Comparison of ENCODE assay signal across 8 mouse cellular contexts in the genomic region with DNA sequence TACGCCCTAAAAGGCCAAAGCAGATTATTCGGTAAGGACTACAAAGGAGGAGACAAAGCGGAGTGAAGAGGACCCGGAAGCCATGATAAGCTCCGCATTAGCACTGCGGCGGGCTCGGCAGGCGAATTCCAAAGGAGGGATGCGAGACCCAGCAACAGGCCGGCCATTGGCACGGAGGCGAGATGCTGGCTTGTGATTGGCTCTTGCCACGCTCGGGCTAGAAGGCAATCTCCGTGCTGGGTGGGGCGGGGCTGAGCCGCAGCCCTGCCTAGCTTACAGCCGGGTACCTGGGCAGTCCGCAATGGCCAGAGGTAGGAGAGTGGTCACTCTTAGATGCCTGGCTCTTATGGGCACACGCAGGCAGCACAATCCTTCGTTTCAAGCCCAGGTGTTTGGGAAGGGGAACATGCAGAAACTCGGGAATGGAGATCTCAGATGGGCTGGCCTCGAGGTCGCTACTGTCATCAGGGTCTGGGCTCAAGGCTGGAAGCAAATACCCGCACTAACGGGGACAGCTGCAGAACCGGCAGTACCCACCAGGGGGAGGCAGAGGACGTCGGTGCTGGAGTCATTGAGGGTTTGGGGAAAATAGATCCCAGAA. TPM values are rescaled to one million over a fixed set of nuclear protein-coding genes. Genes with fewer than 3 reads are reported as not detected.
DNase-seq lines count a peak whose midpoint lies in the region; ATAC-seq and TF ChIP-seq lines count a peak whose summit lies in the region.

No protein-coding gene starts in this region.

- ATAC-seq in erythroblast, adult 5-6 weeks (replicated peaks; ENCODE audit: low FRiP score, poor library complexity, severe bottlenecking) = peak; percentile 81
- peak; percentile 93 for ATAC-seq in heart, embryonic 12.5 days (ENCODE audit: insufficient number of reproducible peaks, low FRiP score)
- ATAC-seq in kidney, postnatal 0 days (replicated peaks; ENCODE audit: low FRiP score, low read depth) = peak; percentile 94

- H3K4me2 ChIP-seq in heart, embryonic 12.5 days = peak overlapping the region; percentile 68
- H3K4me2 ChIP-seq in kidney, postnatal 0 days (ENCODE audit: low read length) = peak overlapping the region; percentile 72
- no peak overlapping the region for H3K4me2 ChIP-seq in myocyte (ENCODE audit: low read depth)

- DNase-seq in CD4-positive helper T cell, adult 2 months (ENCODE audit: low read depth, low spot score) = peak; percentile 46
- DNase-seq in brain, embryonic 14.5 days (ENCODE audit: low read depth) = peak; percentile 96
- peak; percentile 97 for DNase-seq in kidney, postnatal 0 days (ENCODE audit: low spot score)
- peak; percentile 78 for DNase-seq in liver, adult 2 months (ENCODE audit: extremely low read depth, low read depth, low spot score)
- DNase-seq in spleen, postnatal 4 days (ENCODE audit: low spot score in 2 of 2) = peak; percentile 75 to 92

- H3K36me3 ChIP-seq in heart, embryonic 12.5 days = peaks cover 19% of the 10 kb centered on the region
- 0 out of 2 replicates have a peak, but pooled peaks cover 4% of the 10 kb centered on the region for H3K36me3 ChIP-seq in kidney, postnatal 0 days (ENCODE audit: insufficient read depth, low read length)
- no peaks in the 10 kb centered on the region for H3K36me3 ChIP-seq in liver, adult 2 months (ENCODE audit: control insufficient read depth, insufficient read depth, low read length)
- H3K36me3 ChIP-seq in myocyte (ENCODE audit: control insufficient read depth, insufficient read depth) = peaks cover 17% of the 10 kb centered on the region

- H3K27ac ChIP-seq in heart, embryonic 12.5 days (ENCODE audit: poor library complexity, severe bottlenecking) = peak overlapping the region; percentile 49
- H3K27ac ChIP-seq in kidney, postnatal 0 days = 0 out of 2 replicates have a peak overlapping the region, but pooled peaks have one; percentile 58
- peak overlapping the region; percentile 35 for H3K27ac ChIP-seq in liver, adult 2 months (replicated peaks; ENCODE audit: insufficient read depth, low read depth, low read length)

- peak overlapping the region; percentile 39 for H3K4me3 ChIP-seq in heart, embryonic 12.5 days
- H3K4me3 ChIP-seq in kidney, postnatal 0 days (replicated peaks; ENCODE audit: low read depth, low read length) = peak overlapping the region; percentile 26
- H3K4me3 ChIP-seq in liver, adult 2 months (ENCODE audit: insufficient read depth, low read depth, low read length) = peak overlapping the region; percentile 19
- no peak overlapping the region for H3K4me3 ChIP-seq in myocyte

- peaks cover 31% of the 10 kb centered on the region for H3K4me1 ChIP-seq in heart, embryonic 12.5 days (replicated peaks)
- no peaks in the 10 kb centered on the region for H3K4me1 ChIP-seq in kidney, postnatal 0 days (replicated peaks; ENCODE audit: insufficient read depth, low read length)
- H3K4me1 ChIP-seq in liver, adult 2 months (ENCODE audit: control insufficient read depth, insufficient read depth, low read length) = peaks cover 22% of the 10 kb centered on the region

- no peaks in the 10 kb centered on the region for H3K79me2 ChIP-seq in liver, adult 2 months (ENCODE audit: control insufficient read depth, insufficient read depth, low read length)
- H3K79me2 ChIP-seq in myocyte (ENCODE audit: control insufficient read depth, insufficient read depth) = peaks cover 19% of the 10 kb centered on the region

- H3ac ChIP-seq in myocyte (ENCODE audit: control insufficient read depth, insufficient read length) = no peak overlapping the region

- TF ChIP-seq CTCF in brain, embryonic 14.5 days (IDR thresholded peaks at IDR 0.05; ENCODE audit: borderline replicate concordance, extremely low read depth, insufficient read depth, insufficient read length) = peak; percentile 94
- peak; percentile 98 for TF ChIP-seq CTCF in kidney, postnatal 0 days (IDR thresholded peaks at IDR 0.05; ENCODE audit: low read depth)
- TF ChIP-seq CTCF in liver, adult 2 months (IDR thresholded peaks at IDR 0.05; ENCODE audit: low read depth, low read length) = peak; percentile 99

- peak overlapping the region; percentile 54 for H3K9ac ChIP-seq in heart, embryonic 12.5 days
- H3K9ac ChIP-seq in kidney, postnatal 0 days (ENCODE audit: low read depth, low read length) = peak overlapping the region; percentile 48; the same call in 1 of the 2 replicates
- H3K9ac ChIP-seq in liver, adult 2 months (ENCODE audit: low read depth, low read length) = peak overlapping the region; percentile 55

- H3K9me3 ChIP-seq in heart, embryonic 12.5 days (replicated peaks) = no peaks in the 10 kb centered on the region
- no peaks in the 10 kb centered on the region for H3K9me3 ChIP-seq in kidney, postnatal 0 days (replicated peaks; ENCODE audit: low read length)

- no peaks in the 10 kb centered on the region for H3K27me3 ChIP-seq in heart, embryonic 12.5 days (replicated peaks)
- H3K27me3 ChIP-seq in kidney, postnatal 0 days (ENCODE audit: insufficient read depth, low read length) = no peaks in the 10 kb centered on the region
- no peaks in the 10 kb centered on the region for H3K27me3 ChIP-seq in liver, adult 2 months (ENCODE audit: control insufficient read depth, insufficient read depth, low read length)
- H3K27me3 ChIP-seq in myocyte (ENCODE audit: control insufficient read depth, insufficient read depth, insufficient read length) = no peaks in the 10 kb centered on the region

- peak; percentile 48; the same call in 1 of the 2 replicates for TF ChIP-seq POLR2A in brain, embryonic 14.5 days (IDR thresholded peaks at IDR 0.05; ENCODE audit: borderline replicate concordance, extremely low read depth, insufficient read depth, insufficient read length, poor library complexity, severe bottlenecking)
- peak; percentile 42; the same call in 1 of the 2 replicates for TF ChIP-seq POLR2A in liver, adult 2 months (IDR thresholded peaks at IDR 0.05; ENCODE audit: extremely low read depth, insufficient read depth, low read length)
- no peak for TF ChIP-seq POLR2A in myocyte (IDR thresholded peaks at IDR 0.05; ENCODE audit: insufficient read length, low read depth)

- WGBS in heart, embryonic 12.5 days = under 1% methylated on average over 30 of the region's 30 CpGs
- WGBS in kidney, postnatal 0 days = 1% methylated on average over 30 of the region's 30 CpGs
- WGBS in liver, adult 2 months = 3% methylated on average over 30 of the region's 30 CpGs

TF ChIP-seq in myocyte, 11 proteins besides CTCF, POLR2A, EP300 and RAD21:
- TF ChIP-seq CEBPB (IDR thresholded peaks at IDR 0.05; ENCODE audit: insufficient read depth, poor library complexity, severe bottlenecking) (no peak), REST (IDR thresholded peaks at IDR 0.05; ENCODE audit: insufficient read depth, insufficient read length) (no peak), MYOG (IDR thresholded peaks at IDR 0.05; ENCODE audit: control insufficient read depth in 1 of 3, insufficient read depth in 1 of 3, insufficient read length in 2 of 3, low read depth in 2 of 3) (peak in 1 of 3 experiments; percentile 14), POLR2AphosphoS2 (IDR thresholded peaks at IDR 0.05; ENCODE audit: insufficient read length, low read depth) (peak; percentile 88)
TF ChIP-seq in myocyte: peak in this region for 2.

RNA-seq across cellular contexts. Expression of gene Hspb1, which starts 15.9 kb away (rescaled TPM):
- 17.2 and 27.4 TPM in 2 replicates for polyA plus RNA-seq in brain, embryonic 14.5 days (2012; rRNA removed)
- total RNA-seq in erythroblast, adult 5-6 weeks (2015; ENCODE audit: low replicate concordance) = not detected in 2 replicates
- total RNA-seq in erythroblast, adult 5-6 weeks (2017; ENCODE audit: low replicate concordance) = not detected in 2 replicates
- polyA plus RNA-seq in heart, embryonic 12.5 days (2016; fragmentation: Nextera tagmentation; extraction: Ambion mirVana) = 916 and 1,021 TPM in 2 replicates
- polyA plus RNA-seq in kidney, postnatal 0 days (2015; fragmentation: Nextera tagmentation; extraction: Ambion mirVana) = 99.9 and 113 TPM in 2 replicates
- total RNA-seq in liver, adult 2 months (2014; rRNA removed) = 18.9 and 19.5 TPM in 2 replicates
- polyA plus RNA-seq in liver, adult 2 months (2012; rRNA removed) = 10.9 and 24.3 TPM in 2 replicates
- polyA plus RNA-seq in myocyte (2012; fragmentation: generic; extraction: Trizol) = 622 TPM

RNA-seq across cellular contexts. Expression of gene Ywhag, which starts 30.8 kb away (rescaled TPM):
- 258 and 495 TPM in 2 replicates for polyA plus RNA-seq in brain, embryonic 14.5 days (2012; rRNA removed)
- total RNA-seq in erythroblast, adult 5-6 weeks (2015; ENCODE audit: low replicate concordance) = 14.8 and 40.5 TPM in 2 replicates
- 17.3 and 17.9 TPM in 2 replicates for total RNA-seq in erythroblast, adult 5-6 weeks (2017; ENCODE audit: low replicate concordance)
- polyA plus RNA-seq in heart, embryonic 12.5 days (2016; fragmentation: Nextera tagmentation; extraction: Ambion mirVana) = 214 and 222 TPM in 2 replicates
- polyA plus RNA-seq in kidney, postnatal 0 days (2015; fragmentation: Nextera tagmentation; extraction: Ambion mirVana) = 89.4 and 105 TPM in 2 replicates
- 23.0 and 30.9 TPM in 2 replicates for total RNA-seq in liver, adult 2 months (2014; rRNA removed)
- polyA plus RNA-seq in liver, adult 2 months (2012; rRNA removed) = 42.4 and 50.4 TPM in 2 replicates
- 244 TPM for polyA plus RNA-seq in myocyte (2012; fragmentation: generic; extraction: Trizol)

Comparison
In these comparisons a context has a peak if more than half of its experiments do, and no peak if none do; other contexts are left out.
1. DNase-seq: peak in every context shown above with its lines; median percentile 97 in kidney, postnatal 0 days; 96 in brain, embryonic 14.5 days; 84 in spleen, postnatal 4 days; 78 in liver, adult 2 months; 46 in CD4-positive helper T cell, adult 2 months.